ENCODE assay signal across 32 mouse cellular contexts in genomic region chr10:119457121-119457520, GRCm38 (mm10). TPM values are rescaled to one million over a fixed set of nuclear protein-coding genes. Genes with fewer than 3 reads are reported as not detected.
"Had no signal": no experiment of that assay in that cellular context is flagged by ENCODE, and none has a peak within 500 bp of the region (broad histone marks: within the 10 kb centered on the region; RNA-seq: fewer than 3 reads in every experiment).

No protein-coding gene starts in this region.

- H3K9me3 ChIP-seq: limb, embryonic 10.5 days; limb, embryonic 12.5 days; limb, embryonic 13.5 days; limb, embryonic 15.5 days; liver, embryonic 12.5 days; liver, embryonic 13.5 days; liver, embryonic 15.5 days; lung, embryonic 15.5 days; midbrain, embryonic 10.5 days; midbrain, embryonic 12.5 days; midbrain, embryonic 13.5 days; midbrain, embryonic 15.5 days; neural tube, embryonic 12.5 days had no signal

- H3K27ac ChIP-seq: limb, embryonic 10.5 days; limb, embryonic 12.5 days; limb, embryonic 13.5 days; limb, embryonic 15.5 days; liver, embryonic 12.5 days; liver, embryonic 13.5 days; liver, embryonic 14.5 days; liver, embryonic 15.5 days; lung, embryonic 15.5 days; macrophage; midbrain, embryonic 10.5 days; midbrain, embryonic 12.5 days; midbrain, embryonic 13.5 days; midbrain, embryonic 15.5 days; neural tube, embryonic 12.5 days had no signal

- H3K36me3 ChIP-seq: limb, embryonic 10.5 days; limb, embryonic 12.5 days; limb, embryonic 13.5 days; limb, embryonic 15.5 days; liver, embryonic 12.5 days; liver, embryonic 13.5 days; liver, embryonic 15.5 days; lung, embryonic 15.5 days; midbrain, embryonic 10.5 days; midbrain, embryonic 12.5 days; midbrain, embryonic 13.5 days; midbrain, embryonic 15.5 days; neural tube, embryonic 12.5 days had no signal

- H3K4me3 ChIP-seq: limb, embryonic 10.5 days; limb, embryonic 12.5 days; limb, embryonic 13.5 days; limb, embryonic 15.5 days; liver, embryonic 12.5 days; liver, embryonic 13.5 days; liver, embryonic 15.5 days; lung, embryonic 15.5 days; megakaryocyte, embryonic 14.5 days; midbrain, embryonic 10.5 days; midbrain, embryonic 12.5 days; midbrain, embryonic 13.5 days; midbrain, embryonic 15.5 days; myocyte; neural tube, embryonic 12.5 days had no signal

- H3K4me1 ChIP-seq: liver, embryonic 13.5 days; liver, embryonic 15.5 days had no signal

- H3K27me3 ChIP-seq: midbrain, embryonic 15.5 days; neural tube, embryonic 12.5 days had no signal

- DNase-seq: left cerebral cortex, postnatal 4 days; liver; liver, embryonic 13.5 days; liver, postnatal 0 days; lung, adult 18-20 months; lung, adult 2 months; lung, embryonic 14.5 days; lung, postnatal 10 days; lung, postnatal 14 days; lung, postnatal 36 days; lung, postnatal 4 days; midbrain, embryonic 14.5 days had no signal

RNA-seq across cellular contexts. Expression of gene Grip1, which starts 3.5 kb away (rescaled TPM):
- total RNA-seq: megakaryocyte progenitor cell, adult 5-6 weeks; megakaryocyte, adult 5-6 weeks; megakaryocyte-erythroid progenitor cell, adult 5-6 weeks; monocyte, adult 5-6 weeks had no signal
- polyA plus RNA-seq: macrophage had no signal
